Mouse (Mus musculus): ENCODE results near the gene Ets2. TPM values are rescaled to one million over a fixed set of nuclear protein-coding genes. Genes with fewer than 3 reads are reported as not detected.

Gene Ets2
- polyA plus RNA-seq (2015; fragmentation: Nextera tagmentation; extraction: Ambion mirVana), result 14.5 and 20.9 TPM in 2 replicates

GRCm38 (mm10) chr16:95701802-95702561 is at the start of gene Ets2:
TSS of gene Ets2 (plus strand) at chr16:95702075.

Other genes starting within 250 kb of the Ets2 start
- gene Erg, start 115.5 kb upstream of the Ets2 start, polyA plus RNA-seq (2015; fragmentation: Nextera tagmentation; extraction: Ambion mirVana), result 3.9 and 5.9 TPM in 2 replicates